Mouse (Mus musculus) heart, adult 2 months (tissue): ENCODE results near the gene Tmem179.

ENCODE experiments used
- CTCF ChIP-seq: fragments of 200-600 bp; IDR thresholded peaks from 2 replicates; pipeline ENCODE4 v1.8.1; 2022; ENCODE audit warnings: antibody characterized with exemption, mild to moderate bottlenecking, moderate library complexity
- EP300 ChIP-seq: fragments of 200-500 bp; IDR thresholded peaks from 2 replicates; pipeline ENCODE4 v1.6.1; 2011; ENCODE audit warnings: low read depth, low read length, control low read depth; ENCODE audit not compliant: insufficient read depth

DNA sequence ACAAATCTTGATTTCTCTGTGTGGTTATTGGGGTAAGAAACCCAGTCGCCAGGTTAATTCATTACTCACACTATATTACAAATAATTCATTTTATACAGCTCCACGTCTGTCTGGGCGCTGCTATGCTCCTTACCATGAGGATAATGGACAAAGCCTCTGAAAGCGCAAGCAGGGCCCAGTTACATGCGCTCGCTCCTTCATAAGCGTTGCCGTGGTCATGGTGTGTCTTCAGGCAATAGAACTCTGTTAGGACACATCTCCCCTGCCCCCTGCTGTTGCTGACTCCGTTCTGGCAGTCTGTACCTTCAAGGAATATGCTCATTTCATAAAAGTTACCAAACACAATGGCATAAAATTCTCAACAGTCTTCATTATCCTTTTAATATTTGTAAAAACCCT lies 64.7 kb downstream of the Tmem179 start:
- TF ChIP-seq CTCF (no peak), EP300 (no peak)
